Mouse (Mus musculus): ENCODE measurements around the gene Morc1. TPM values are rescaled to one million over a fixed set of nuclear protein-coding genes. Genes with fewer than 3 reads are reported as not detected.
A peak's percentile ranks its signal among the peaks of the same experiment; 100 is the strongest.

Gene Morc1
- total and polyA plus RNA-seq, 3 experiments: 0.04 TPM; not detected in 2

- no peak overlapping the region for H3K9ac ChIP-seq (ENCODE audit: low read depth, low read length)
- H3K79me2 ChIP-seq (replicated peaks; ENCODE audit: control insufficient read depth, insufficient read depth, low read length): no peaks in the 10 kb centered on the region
- no peaks in the 10 kb centered on the region for H3K36me3 ChIP-seq (ENCODE audit: control insufficient read depth, insufficient read depth, low read length)
- H3K4me3 ChIP-seq: no peak overlapping the region
- WGBS: 61% methylated on average over 8 of the region's 8 CpGs
- no peaks in the 10 kb centered on the region for H3K27me3 ChIP-seq (ENCODE audit: control insufficient read depth, insufficient read depth, low read length)
- H3K4me1 ChIP-seq (ENCODE audit: control insufficient read depth, insufficient read depth, low read length): no peaks in the 10 kb centered on the region
- no peak for DNase-seq
- TF ChIP-seq POLR2A (IDR thresholded peaks at IDR 0.05; ENCODE audit: insufficient read depth, low read depth, low read length) (no peak), EP300 (IDR thresholded peaks at IDR 0.05; ENCODE audit: insufficient read depth, low read depth, low read length) (no peak), CTCF (IDR thresholded peaks at IDR 0.05) (no peak)
- H3K27ac ChIP-seq: no peak overlapping the region
- intact Hi-C loops (cut with DNase I): no loop called here
Measured at GRCm38 (mm10) chr16:48479266-48479848, 48.3 kb downstream of the Morc1 start.

- WGBS: 72% methylated on average over 5 of the region's 5 CpGs
- DNase-seq: no peak
- intact Hi-C loops (cut with DNase I): no loop called here
- TF ChIP-seq CTCF (IDR thresholded peaks at IDR 0.05) (no peak), EP300 (IDR thresholded peaks at IDR 0.05; ENCODE audit: insufficient read depth, low read depth, low read length) (no peak)
- no peak overlapping the region for H3K4me3 ChIP-seq
- no peaks in the 10 kb centered on the region for H3K36me3 ChIP-seq (ENCODE audit: control insufficient read depth, insufficient read depth, low read length)
- no peaks in the 10 kb centered on the region for H3K4me1 ChIP-seq (ENCODE audit: control insufficient read depth, insufficient read depth, low read length)
- H3K9ac ChIP-seq (ENCODE audit: low read depth, low read length): no peak overlapping the region
- H3K79me2 ChIP-seq (replicated peaks; ENCODE audit: control insufficient read depth, insufficient read depth, low read length): no peaks in the 10 kb centered on the region
- no peak overlapping the region for H3K27ac ChIP-seq
- H3K27me3 ChIP-seq (ENCODE audit: control insufficient read depth, insufficient read depth, low read length): no peaks in the 10 kb centered on the region
Measured at GRCm38 (mm10) chr16:48516776-48517499, 85.9 kb downstream of the Morc1 start.

GRCm38 (mm10) chr16:48519569-48519968 is 88.5 kb downstream of the Morc1 start:
- Histone ChIP-seq H3K36me3 (ENCODE audit: control insufficient read depth, insufficient read depth, low read length) (no peaks in the 10 kb centered on the region), H3K27me3 (ENCODE audit: control insufficient read depth, insufficient read depth, low read length) (no peaks in the 10 kb centered on the region), H3K4me1 (ENCODE audit: control insufficient read depth, insufficient read depth, low read length) (no peaks in the 10 kb centered on the region), H3K27ac (no peak overlapping the region), H3K9ac (ENCODE audit: low read depth, low read length) (no peak overlapping the region), H3K4me3 (no peak overlapping the region), H3K79me2 (replicated peaks; ENCODE audit: control insufficient read depth, insufficient read depth, low read length) (no peaks in the 10 kb centered on the region)
- TF ChIP-seq POLR2A (IDR thresholded peaks at IDR 0.05; ENCODE audit: insufficient read depth, low read depth, low read length): no peak
- no peak for TF ChIP-seq CTCF (IDR thresholded peaks at IDR 0.05)
- TF ChIP-seq EP300 (IDR thresholded peaks at IDR 0.05; ENCODE audit: insufficient read depth, low read depth, low read length): no peak
- intact Hi-C loops (cut with DNase I): no loop called here
- no peak for DNase-seq

- no peak overlapping the region for H3K27ac ChIP-seq
- H3K4me3 ChIP-seq: no peak overlapping the region
- no peaks in the 10 kb centered on the region for H3K27me3 ChIP-seq (ENCODE audit: control insufficient read depth, insufficient read depth, low read length)
- H3K9ac ChIP-seq (ENCODE audit: low read depth, low read length): no peak overlapping the region
- H3K36me3 ChIP-seq (ENCODE audit: control insufficient read depth, insufficient read depth, low read length): no peaks in the 10 kb centered on the region
- TF ChIP-seq POLR2A (IDR thresholded peaks at IDR 0.05; ENCODE audit: insufficient read depth, low read depth, low read length) (no peak), CTCF (IDR thresholded peaks at IDR 0.05) (no peak), EP300 (IDR thresholded peaks at IDR 0.05; ENCODE audit: insufficient read depth, low read depth, low read length) (no peak)
- H3K79me2 ChIP-seq (replicated peaks; ENCODE audit: control insufficient read depth, insufficient read depth, low read length): no peaks in the 10 kb centered on the region
- DNase-seq: no peak
- no peaks in the 10 kb centered on the region for H3K4me1 ChIP-seq (ENCODE audit: control insufficient read depth, insufficient read depth, low read length)
- 87% methylated on average over 5 of the region's 5 CpGs for WGBS
- intact Hi-C loops (cut with DNase I): no loop called here
Measured at GRCm38 (mm10) chr16:48537108-48537507, 106.1 kb downstream of the Morc1 start.

- H3K79me2 ChIP-seq (replicated peaks; ENCODE audit: control insufficient read depth, insufficient read depth, low read length): no peaks in the 10 kb centered on the region
- intact Hi-C loops (cut with DNase I): no loop called here
Measured at GRCm38 (mm10) chr16:48562290-48563080, 131.4 kb downstream of the Morc1 start.

GRCm38 (mm10) chr16:48570354-48570753 is 139.3 kb downstream of the Morc1 start:
- 18% methylated on average over 9 of the region's 9 CpGs for WGBS
- intact Hi-C loops (cut with DNase I): no loop called here
- H3K4me3 ChIP-seq: no peak overlapping the region
- no peak overlapping the region for H3K9ac ChIP-seq (ENCODE audit: low read depth, low read length)
- TF ChIP-seq EP300 (IDR thresholded peaks at IDR 0.05; ENCODE audit: insufficient read depth, low read depth, low read length) (no peak), POLR2A (IDR thresholded peaks at IDR 0.05; ENCODE audit: insufficient read depth, low read depth, low read length) (no peak), CTCF (IDR thresholded peaks at IDR 0.05) (peak; percentile 92)
- no peaks in the 10 kb centered on the region for H3K4me1 ChIP-seq (ENCODE audit: control insufficient read depth, insufficient read depth, low read length)
- no peaks in the 10 kb centered on the region for H3K79me2 ChIP-seq (replicated peaks; ENCODE audit: control insufficient read depth, insufficient read depth, low read length)
- H3K27me3 ChIP-seq (ENCODE audit: control insufficient read depth, insufficient read depth, low read length): no peaks in the 10 kb centered on the region
- H3K36me3 ChIP-seq (ENCODE audit: control insufficient read depth, insufficient read depth, low read length): no peaks in the 10 kb centered on the region
- H3K27ac ChIP-seq: no peak overlapping the region
- peak; percentile 37 to 64 for DNase-seq

More at GRCm38 (mm10) chr16:48562290-48563080, 131.4 kb downstream of the Morc1 start:
- no peak overlapping the region for H3K27ac ChIP-seq
- DNase-seq: no peak
- TF ChIP-seq POLR2A (IDR thresholded peaks at IDR 0.05; ENCODE audit: insufficient read depth, low read depth, low read length) (no peak), EP300 (IDR thresholded peaks at IDR 0.05; ENCODE audit: insufficient read depth, low read depth, low read length) (no peak), CTCF (IDR thresholded peaks at IDR 0.05) (no peak)
- H3K9ac ChIP-seq (ENCODE audit: low read depth, low read length): no peak overlapping the region
- H3K36me3 ChIP-seq (ENCODE audit: control insufficient read depth, insufficient read depth, low read length): no peaks in the 10 kb centered on the region
- H3K4me1 ChIP-seq (ENCODE audit: control insufficient read depth, insufficient read depth, low read length): no peaks in the 10 kb centered on the region
- WGBS: 51% methylated on average over 11 of the region's 11 CpGs
- no peak overlapping the region for H3K4me3 ChIP-seq
- H3K27me3 ChIP-seq (ENCODE audit: control insufficient read depth, insufficient read depth, low read length): no peaks in the 10 kb centered on the region

Data from heart, adult 2 months (tissue).